Mouse (Mus musculus): ENCODE measurements around the gene 6430628N08Rik.

- TF ChIP-seq CTCF (IDR thresholded peaks at IDR 0.05; ENCODE audit: low read depth, low read length) (no peak), GATA1 (IDR thresholded peaks at IDR 0.05; ENCODE audit: borderline replicate concordance, low read length) (no peak)
These were observed 34.2 kb upstream of the 6430628N08Rik start for GRCm38 (mm10) chr4:115856282-115856681.

Measured in G1E (cell line).